Mouse (Mus musculus) ES-E14 (cell line): ENCODE data around the gene Rhbdd1. TPM values are rescaled to one million over a fixed set of nuclear protein-coding genes. Genes with fewer than 3 reads are reported as not detected.

Source experiments
- DNase-seq: peaks from one replicate; pipeline ENCODE4 v3.0.0-alpha.2; 2013; ENCODE audit warnings: low read depth, low spot score
- H3K27ac ChIP-seq: 2 replicates; pipeline ENCODE4 v1.5.1; 2012; ENCODE audit warnings: low read depth, mild to moderate bottlenecking, low read length, moderate library complexity, mixed read lengths; ENCODE audit not compliant: poor library complexity, insufficient read depth, severe bottlenecking
- H3K36me3 ChIP-seq: 2 replicates; pipeline ENCODE4 v1.6.1; 2012; ENCODE audit warnings: mild to moderate bottlenecking, low read length, moderate library complexity, mixed read lengths; ENCODE audit not compliant: control insufficient read depth, poor library complexity, insufficient read depth, severe bottlenecking
- H3K4me1 ChIP-seq, 2 experiments: fragments of 150-350 bp in 1 of 2; sonication (generic) in 1 of 2; 2 replicates each; pipeline ENCODE4 v1.6.1; 2012; ENCODE audit warnings: low read length in 2 of 2, mild to moderate bottlenecking in 1 of 2, mixed read lengths in 1 of 2; ENCODE audit not compliant: control insufficient read depth in 2 of 2, insufficient read depth in 2 of 2, poor library complexity in 1 of 2
- H3K4me3 ChIP-seq, 2 experiments: fragments of 150-350 bp in 1 of 2; sonication (generic) in 1 of 2; 2 replicates each; pipeline ENCODE4 v1.5.1; 2012; ENCODE audit warnings: low read length in 2 of 2, low read depth in 1 of 2, mild to moderate bottlenecking in 1 of 2, mixed read lengths in 1 of 2; ENCODE audit not compliant: insufficient read depth in 1 of 2, poor library complexity in 1 of 2, severe bottlenecking in 1 of 2
- H3K9ac ChIP-seq: 2 replicates; pipeline ENCODE4 v1.6.1; 2012; ENCODE audit warnings: low read depth, mild to moderate bottlenecking, low read length, mixed read lengths; ENCODE audit not compliant: poor library complexity, insufficient read depth, severe bottlenecking
- H3K9me3 ChIP-seq: fragments of 150-350 bp; sonication (generic); 2 replicates; pipeline ENCODE4 v1.6.1; 2012; ENCODE audit warnings: low read depth, mild to moderate bottlenecking, low read length; ENCODE audit not compliant: control insufficient read depth, insufficient read depth
- CHD2 ChIP-seq: IDR thresholded peaks from 2 replicates; pipeline ENCODE4 v1.6.1; 2014; ENCODE audit warnings: mild to moderate bottlenecking, low read depth, low read length, inconsistent platforms
- HCFC1 ChIP-seq: IDR thresholded peaks from 2 replicates; pipeline ENCODE4 v1.6.1; 2012; ENCODE audit warnings: low read length, inconsistent platforms, borderline replicate concordance; ENCODE audit not compliant: insufficient read depth
- MAFK ChIP-seq: IDR thresholded peaks from 2 replicates; pipeline ENCODE4 v1.6.1; 2014; ENCODE audit warnings: mild to moderate bottlenecking, low read depth, low read length, inconsistent platforms; ENCODE audit not compliant: insufficient read depth
- ZC3H11A ChIP-seq: IDR thresholded peaks from 2 replicates; pipeline ENCODE4 v1.6.1; 2012; ENCODE audit warnings: low read depth, mild to moderate bottlenecking, inconsistent platforms, low read length, borderline replicate concordance
- ZNF384 ChIP-seq: IDR thresholded peaks from 2 replicates; pipeline ENCODE4 v1.6.1; 2012; ENCODE audit warnings: low read depth, low read length, inconsistent platforms
- in situ Hi-C, 2 experiments: fragments of 600-800 bp; cut with MboI; formaldehyde crosslinking; loops; one replicate each; pipeline ENCODE4 v1.15.1; 2025; ENCODE audit warnings: low sequenced_read_pairs in 2 of 2, inconsistent platforms in 1 of 2; ENCODE audit not compliant: unreplicated experiment in 2 of 2
- total RNA-seq: library from RNA; depleted of rRNA; stranded (reverse); fragments of 300-350 nt; gene quantifications from 2 replicates; pipeline ENCODE4 v1.2.3, GENCODE M21; 2012

Gene Rhbdd1
- total RNA-seq, 1 experiment = 14.1 TPM

DNA sequence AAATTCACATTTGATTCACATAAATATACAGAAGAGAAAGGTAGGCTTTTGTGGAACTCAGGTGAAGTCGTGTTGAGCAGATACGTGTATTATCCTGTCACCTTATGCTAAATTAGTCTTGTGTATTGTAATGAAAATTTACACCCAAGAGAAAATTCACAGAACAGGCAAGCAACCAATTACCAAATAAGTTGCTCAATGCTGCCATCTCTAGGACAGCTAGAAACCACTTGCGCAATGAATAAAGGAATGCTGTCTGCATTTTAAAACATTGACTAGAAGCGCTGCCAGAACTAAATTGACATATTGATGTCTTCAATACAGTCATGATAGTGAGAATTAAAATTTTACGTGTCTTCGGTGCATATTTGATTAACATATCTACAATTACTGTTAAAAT lies 22.1 kb upstream of the Rhbdd1 start:
- TF ChIP-seq ZC3H11A (0 out of 2 replicates have a peak, but pooled peaks have one; percentile 35), MAFK (no peak)
- no peak overlapping the region for H3K9ac ChIP-seq
- H3K4me3 ChIP-seq = no peak overlapping the region
- in situ Hi-C loops = loop anchor here in 1 of 2 experiments (25.0 kb wide), 1 partner anchor 982 kb away; no protein-coding TSS in a partner anchor
- H3K27ac ChIP-seq = no peak overlapping the region
- H3K36me3 ChIP-seq = no peaks in the 10 kb centered on the region
- H3K4me1 ChIP-seq = peaks cover 0 to 13% of the 10 kb centered on the region in 2 experiments; a peak in 1 of 4 replicates
- DNase-seq = no peak
- no peaks in the 10 kb centered on the region for H3K9me3 ChIP-seq

DNA sequence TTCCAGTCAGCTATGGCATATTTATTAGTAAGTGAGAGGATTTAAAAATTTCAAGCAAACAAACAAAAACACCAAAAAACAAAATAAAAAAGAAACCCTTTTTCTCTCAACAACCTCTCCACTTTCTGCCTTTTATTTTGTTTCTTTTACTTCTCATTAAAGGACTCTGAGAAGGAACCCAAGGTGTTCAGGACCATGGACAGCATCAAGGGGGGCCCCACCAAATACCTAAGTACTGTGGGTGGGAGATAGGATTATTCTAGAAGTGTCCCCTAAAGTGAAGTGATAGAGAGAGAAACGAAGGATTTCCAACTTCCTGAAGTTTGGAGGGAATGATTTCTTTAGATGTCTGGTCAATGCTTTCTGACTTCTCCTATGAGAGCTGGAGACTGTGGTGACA lies 17.7 kb upstream of the Rhbdd1 start:
- TF ChIP-seq HCFC1 (no peak), MAFK (no peak), CHD2 (no peak), ZNF384 (no peak), ZC3H11A (no peak)
- no peak for DNase-seq

DNA sequence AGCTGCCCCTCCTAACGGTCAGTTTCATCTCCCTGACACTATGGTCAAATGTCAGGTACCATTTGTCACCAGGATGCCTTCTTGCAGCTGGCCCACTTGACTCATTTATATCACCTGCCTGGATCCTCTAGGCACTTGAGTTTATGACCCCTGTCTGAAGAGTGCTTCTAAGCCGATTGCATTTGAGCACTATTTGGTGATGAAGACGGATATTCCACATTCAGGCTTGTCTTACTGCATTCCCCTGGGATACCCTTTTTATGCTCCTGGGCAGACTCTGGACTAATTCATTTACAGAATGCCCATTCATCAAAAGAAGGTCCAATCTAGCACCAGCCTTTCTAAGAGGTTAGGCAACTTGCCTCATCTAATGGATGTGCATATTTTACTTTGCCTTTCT lies 11.8 kb upstream of the Rhbdd1 start:
- Histone ChIP-seq H3K9ac (no peak overlapping the region), H3K4me3 (no peak overlapping the region), H3K4me1 (no peaks in the 10 kb centered on the region), H3K9me3 (no peaks in the 10 kb centered on the region), H3K36me3 (no peaks in the 10 kb centered on the region), H3K27ac (no peak overlapping the region)
- in situ Hi-C loops = no loop called here
- DNase-seq = no peak
- TF ChIP-seq ZNF384 (no peak), CHD2 (no peak), ZC3H11A (no peak), MAFK (no peak), HCFC1 (no peak)

More for the DNA sequence above, 17.7 kb upstream of the Rhbdd1 start:
- Histone ChIP-seq H3K4me3 (no peak overlapping the region), H3K27ac (no peak overlapping the region), H3K36me3 (no peaks in the 10 kb centered on the region), H3K9ac (no peak overlapping the region), H3K4me1 (no peaks in the 10 kb centered on the region), H3K9me3 (no peaks in the 10 kb centered on the region)
- in situ Hi-C loops = loop anchor here in 1 of 2 experiments (25.0 kb wide), 1 partner anchor 986 kb away; no protein-coding TSS in a partner anchor

DNA sequence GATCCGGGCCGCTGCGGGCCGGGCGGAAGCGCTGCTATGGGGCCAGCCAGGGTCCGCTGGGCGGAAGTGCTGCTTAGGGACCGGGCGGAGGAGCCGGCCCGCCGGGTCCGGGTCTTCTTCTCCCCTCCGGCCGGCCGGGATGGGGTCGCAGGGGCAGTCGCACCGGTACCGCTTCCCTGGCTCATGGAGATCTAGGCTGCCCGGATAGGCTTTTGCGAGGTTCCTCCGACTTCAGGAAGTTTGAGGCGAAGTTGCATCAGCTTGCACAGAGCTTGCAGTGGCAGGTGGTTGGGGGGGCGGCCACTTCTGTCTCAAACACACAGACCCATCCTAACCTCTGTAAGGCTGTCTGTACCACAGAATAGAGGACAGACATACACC lies 484 bp downstream of the Rhbdd1 start:
- Histone ChIP-seq H3K9me3 (no peaks in the 10 kb centered on the region), H3K4me1 (peaks cover 0 to 2% of the 10 kb centered on the region in 2 experiments; a peak in 1 of 4 replicates), H3K4me3 (peak overlapping the region; percentile 79 to 89), H3K27ac (peak overlapping the region; percentile 62; the same call in 1 of the 2 replicates), H3K36me3 (no peaks in the 10 kb centered on the region), H3K9ac (peak overlapping the region; percentile 91)
- TF ChIP-seq ZNF384 = no peak
- no peak for TF ChIP-seq HCFC1
- no peak for TF ChIP-seq ZC3H11A
- TF ChIP-seq CHD2 = no peak
- no peak for TF ChIP-seq MAFK
- in situ Hi-C loops = no loop called here
- DNase-seq = no peak

DNA sequence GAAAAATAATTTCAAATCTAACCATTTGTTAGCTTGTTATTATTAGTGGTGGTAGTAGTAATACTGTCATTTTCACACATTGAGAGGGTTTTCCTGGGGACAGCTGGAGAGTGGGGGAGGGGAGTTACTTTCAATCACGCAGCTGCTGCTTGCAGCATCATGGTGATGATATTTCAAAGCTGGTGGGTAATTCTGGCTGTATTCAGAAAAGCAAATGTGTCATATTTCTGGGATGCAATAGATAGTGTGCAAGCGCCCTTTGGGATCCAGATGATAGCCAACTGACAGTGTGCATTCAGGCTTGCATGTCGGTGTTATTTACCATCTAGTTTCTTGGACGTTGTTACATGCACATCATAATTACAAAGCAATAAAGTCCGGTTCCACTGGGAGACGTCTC lies 4.2 kb downstream of the Rhbdd1 start:
- no peaks in the 10 kb centered on the region for H3K9me3 ChIP-seq
- no peak overlapping the region for H3K27ac ChIP-seq
- no peak overlapping the region for H3K4me3 ChIP-seq
- DNase-seq = no peak
- TF ChIP-seq CHD2 = no peak
- no peak for TF ChIP-seq MAFK
- TF ChIP-seq HCFC1 = no peak
- in situ Hi-C loops = no loop called here
- H3K36me3 ChIP-seq = no peaks in the 10 kb centered on the region
- peaks cover 0 to 2% of the 10 kb centered on the region in 2 experiments; a peak in 1 of 4 replicates for H3K4me1 ChIP-seq
- H3K9ac ChIP-seq = no peak overlapping the region
